Mouse (Mus musculus) erythroblast, embryonic 14.5 days (primary cell): ENCODE measurements around the gene Kdm1b.

Experiments used
- GATA1 ChIP-seq: IDR thresholded peaks from 2 replicates; pipeline ENCODE4 v1.6.1; 2012; ENCODE audit warnings: low read length, inconsistent platforms, mixed read lengths
- TAL1 ChIP-seq: IDR thresholded peaks from 3 replicates; pipeline ENCODE4 v1.6.1; 2012; ENCODE audit warnings: low read length, inconsistent platforms, mixed read lengths

DNA sequence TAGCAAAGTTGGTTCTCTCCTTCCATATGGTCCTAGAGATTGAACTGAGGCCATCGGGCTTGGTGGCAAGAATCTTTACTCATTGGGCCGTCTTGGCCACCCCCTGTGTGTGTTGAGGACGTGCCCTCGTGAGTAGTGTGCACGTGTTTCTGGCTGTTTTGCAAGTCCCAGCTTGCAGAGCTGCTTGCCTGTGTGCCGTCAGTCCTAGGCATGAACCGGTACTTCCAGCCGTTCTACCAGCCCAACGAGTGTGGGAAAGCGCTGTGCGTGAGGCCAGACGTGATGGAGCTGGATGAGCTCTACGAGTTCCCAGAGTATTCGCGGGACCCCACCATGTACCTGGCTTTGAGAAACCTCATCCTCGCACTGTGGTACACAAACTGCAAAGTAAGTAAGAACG is 19.5 kb downstream of the Kdm1b start:
- TF ChIP-seq GATA1 (no peak), TAL1 (no peak)
